Mouse (Mus musculus): ENCODE measurements around the gene Kng1.
"Not testable (repeated sequence)": the region's sequence is repeated elsewhere in the genome, so short reads cannot be mapped to it uniquely, and the experiment has no call there.

Kng1 gene

GRCm38 (mm10) chr16:23093321-23093953 lies 35.8 kb downstream of the Kng1 start:
- DNase-seq (ENCODE audit: low spot score in 2 of 2), result no peak

GRCm38 (mm10) chr16:23094136-23094535 lies 36.5 kb downstream of the Kng1 start:
- no peak for DNase-seq (ENCODE audit: low spot score in 2 of 2)

DNA sequence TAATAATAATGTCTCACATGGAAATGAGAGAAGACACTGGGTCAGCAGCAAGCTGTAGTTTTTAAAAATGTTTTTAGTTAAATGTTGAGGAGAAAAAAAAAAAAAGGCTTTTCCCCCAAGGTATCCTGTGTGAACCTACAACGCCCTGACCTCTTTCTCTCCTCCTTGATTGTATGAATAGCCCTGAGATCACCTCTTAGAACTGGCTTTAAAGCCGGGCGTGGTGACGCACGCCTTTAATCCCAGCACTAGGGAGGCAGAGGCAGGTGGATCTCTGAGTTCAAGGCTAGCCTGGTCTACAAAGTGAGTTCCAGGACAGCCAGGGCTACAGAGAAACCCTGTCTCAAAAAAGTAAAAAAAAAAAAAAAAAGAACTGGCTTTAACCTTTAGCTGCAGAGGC lies 37.9 kb downstream of the Kng1 start:
- DNase-seq (ENCODE audit: low spot score in 2 of 2), result not testable (repeated sequence)

- not testable (repeated sequence) for DNase-seq (ENCODE audit: low spot score in 2 of 2)
These were observed 39.2 kb downstream of the Kng1 start for GRCm38 (mm10) chr16:23096886-23097285.

- not testable (repeated sequence) for DNase-seq (ENCODE audit: low spot score in 2 of 2)
These were observed 39.8 kb downstream of the Kng1 start for GRCm38 (mm10) chr16:23097290-23098104.

DNA sequence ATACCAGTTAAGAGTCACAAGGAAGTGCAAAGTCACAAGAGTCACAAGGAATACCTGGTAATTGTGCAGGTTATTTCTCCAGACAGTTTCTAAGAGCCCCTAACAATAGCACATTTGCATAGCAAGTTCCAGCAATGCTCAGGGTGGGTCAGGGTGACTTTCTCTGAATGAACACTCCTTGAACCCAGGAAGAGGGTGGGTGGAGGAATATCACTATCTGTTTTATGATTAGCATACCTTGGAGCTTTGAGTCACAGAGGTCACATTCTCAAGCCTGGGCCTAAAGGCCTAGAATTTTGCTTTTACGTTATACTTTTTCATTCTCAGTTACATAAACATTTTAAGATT lies 40.4 kb downstream of the Kng1 start:
- not testable (repeated sequence) for DNase-seq (ENCODE audit: low spot score in 2 of 2)

DNA sequence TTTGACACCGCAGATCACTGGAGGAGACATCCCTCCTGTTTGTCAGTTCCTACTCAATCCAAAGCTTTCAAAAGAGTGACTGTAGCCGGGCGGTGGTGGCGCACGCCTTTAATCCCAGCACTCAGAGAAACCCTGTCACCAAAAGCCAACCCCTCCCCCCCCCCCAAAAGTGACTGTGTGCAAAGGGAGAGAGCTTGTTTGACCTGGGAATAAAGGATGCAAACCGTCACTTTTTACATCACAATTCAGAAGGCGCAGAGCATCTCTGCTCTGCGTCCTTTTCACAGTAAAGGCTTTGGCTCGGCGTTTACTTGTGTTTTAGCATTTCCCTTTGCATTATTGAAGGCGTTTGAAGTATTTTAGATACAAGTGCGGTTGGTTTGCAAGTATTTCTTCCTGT lies 42.0 kb downstream of the Kng1 start:
- DNase-seq (ENCODE audit: low spot score in 2 of 2), result no peak

DNA sequence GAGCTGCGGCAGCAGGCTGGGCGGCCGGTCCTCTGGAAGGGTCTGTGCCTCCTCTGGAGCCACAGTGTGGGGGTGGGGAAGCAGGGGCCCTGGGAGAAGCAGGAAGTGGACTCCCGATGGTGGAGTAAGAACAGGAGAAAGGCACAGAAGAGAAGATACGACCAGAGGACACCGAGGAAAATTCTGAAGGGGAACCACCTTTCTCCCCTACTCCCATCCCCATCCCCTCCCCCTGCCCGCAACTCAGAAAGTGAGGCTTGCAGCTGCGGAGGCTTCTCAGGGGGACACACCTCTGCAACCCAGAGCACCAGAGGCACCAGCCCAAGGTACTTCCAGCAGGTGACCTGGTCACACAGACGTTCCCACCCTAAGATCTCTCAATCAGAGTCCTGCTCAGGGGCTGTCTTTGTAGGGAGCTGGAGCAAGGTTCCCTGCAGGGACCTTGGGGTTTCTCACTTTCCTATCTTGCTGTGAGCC lies 42.5 kb downstream of the Kng1 start:
- no peak for DNase-seq (ENCODE audit: low spot score in 2 of 2)

GRCm38 (mm10) chr16:23100613-23101012 lies 42.9 kb downstream of the Kng1 start:
- no peak for DNase-seq (ENCODE audit: low spot score in 2 of 2)

GRCm38 (mm10) chr16:23102340-23103037 lies 44.8 kb downstream of the Kng1 start:
- DNase-seq (ENCODE audit: low spot score in 2 of 2), result no peak

GRCm38 (mm10) chr16:23103038-23103745 lies 45.5 kb downstream of the Kng1 start:
- DNase-seq (ENCODE audit: low spot score in 2 of 2), result no peak

- DNase-seq (ENCODE audit: low spot score in 2 of 2), result no peak
These were observed 46.2 kb downstream of the Kng1 start for GRCm38 (mm10) chr16:23103841-23104240.

GRCm38 (mm10) chr16:23106121-23106520 lies 48.5 kb downstream of the Kng1 start:
- DNase-seq (ENCODE audit: low spot score in 2 of 2), result no peak

DNA sequence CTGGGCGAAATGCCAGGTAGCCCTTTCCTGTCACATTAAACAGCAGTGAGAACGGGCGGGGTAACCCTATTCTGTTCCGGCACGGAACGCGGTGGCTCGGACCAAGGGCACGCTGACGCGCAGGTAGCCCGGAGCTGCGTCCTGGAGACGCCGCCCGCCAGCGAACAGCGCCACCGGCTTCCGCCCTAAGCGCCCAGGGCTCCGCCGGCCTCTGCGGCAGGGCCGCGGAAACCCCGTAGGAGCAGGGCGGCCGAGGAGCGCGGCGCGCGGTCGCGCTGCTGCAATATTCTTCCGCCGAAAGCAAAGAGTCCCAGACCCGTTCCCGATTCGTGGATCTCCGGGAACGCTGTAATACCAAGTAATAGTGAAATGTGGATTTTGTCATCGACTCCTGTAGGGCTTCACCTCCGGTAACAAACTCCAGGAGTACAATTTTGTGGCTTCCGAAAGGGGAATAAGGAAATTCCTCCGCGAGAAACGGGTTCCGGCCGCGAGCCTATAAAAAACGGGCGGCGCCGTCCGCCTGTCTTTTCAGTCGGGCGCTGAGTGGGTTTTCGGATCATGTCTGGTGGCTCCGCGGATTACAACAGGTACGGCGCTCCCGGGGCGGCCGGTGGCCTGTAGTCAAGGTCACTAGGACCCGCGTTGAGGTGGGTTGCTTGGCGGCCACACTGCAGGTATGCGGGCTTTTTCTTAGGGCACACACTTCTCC lies 49.7 kb downstream of the Kng1 start, which contains the start of gene Eif4a2:
TSS of gene Eif4a2 (plus strand) at position 214 of the 712 bp plus-strand sequence.
- DNase-seq (ENCODE audit: low spot score in 2 of 2), result peak; percentile 92 to 93

- peak; percentile 76 to 81 for DNase-seq (ENCODE audit: low spot score in 2 of 2)
These were observed 50.5 kb downstream of the Kng1 start for GRCm38 (mm10) chr16:23107946-23108759.

DNA sequence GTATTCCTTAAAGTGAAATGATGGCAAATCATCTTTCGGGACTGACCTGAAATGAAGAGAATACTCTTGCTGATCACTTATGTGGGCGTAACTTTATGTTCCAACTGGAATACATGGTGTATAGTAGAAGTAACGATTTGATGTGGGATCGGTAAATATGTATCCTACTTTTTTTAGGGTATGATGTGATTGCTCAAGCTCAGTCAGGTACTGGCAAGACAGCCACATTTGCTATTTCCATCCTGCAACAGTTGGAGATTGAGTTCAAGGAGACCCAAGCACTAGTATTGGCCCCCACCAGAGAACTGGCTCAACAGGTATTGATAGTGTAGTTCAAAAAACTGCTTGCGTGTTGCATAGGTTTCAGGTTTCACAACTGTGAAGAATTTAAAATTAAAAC lies 51.3 kb downstream of the Kng1 start:
- DNase-seq (ENCODE audit: low spot score in 2 of 2), result no peak

DNA sequence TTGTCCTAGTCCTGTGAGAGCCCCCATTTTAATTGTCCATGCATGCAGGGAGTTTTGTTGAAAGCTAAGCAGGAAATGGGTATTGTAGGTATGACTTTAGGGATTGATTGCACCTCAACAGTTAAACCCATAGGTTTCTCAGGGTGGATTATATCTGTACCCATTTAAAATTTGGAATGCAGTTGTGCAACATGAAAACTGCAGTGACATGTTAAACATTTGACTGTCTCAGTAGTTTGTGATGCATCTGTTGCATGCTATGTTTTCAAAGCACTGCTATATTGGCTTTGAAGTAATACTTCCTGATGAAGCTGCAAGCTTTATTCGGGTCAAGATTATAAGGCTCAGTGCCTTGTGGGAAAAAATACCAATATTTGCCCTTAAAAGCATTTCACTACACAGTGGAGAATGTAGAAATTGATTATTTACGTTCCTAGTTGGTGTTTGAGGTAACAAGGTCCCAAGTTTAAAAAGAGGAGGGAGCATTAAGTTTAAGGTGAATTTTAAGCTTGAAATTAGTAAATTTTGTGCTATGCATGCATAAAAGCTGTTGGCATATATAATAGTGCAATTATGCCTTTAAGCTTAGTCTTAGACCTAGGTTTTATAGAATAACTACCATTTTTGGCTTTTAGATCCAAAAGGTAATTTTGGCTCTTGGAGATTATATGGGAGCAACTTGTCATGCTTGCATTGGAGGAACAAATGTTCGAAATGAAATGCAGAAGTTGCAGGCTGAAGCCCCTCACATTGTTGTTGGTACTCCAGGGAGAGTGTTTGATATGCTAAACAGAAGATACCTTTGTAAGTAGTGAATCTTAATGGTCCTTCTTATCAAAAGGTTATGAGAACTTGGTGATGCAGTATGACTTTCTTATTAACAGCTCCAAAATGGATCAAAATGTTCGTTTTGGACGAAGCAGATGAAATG lies 52.0 kb downstream of the Kng1 start:
- no peak for DNase-seq (ENCODE audit: low spot score in 2 of 2)

- DNase-seq (ENCODE audit: low spot score in 2 of 2), result no peak
These were observed 54.7 kb downstream of the Kng1 start for GRCm38 (mm10) chr16:23112348-23112747.

GRCm38 (mm10) chr16:23112861-23113435 lies 55.3 kb downstream of the Kng1 start:
- DNase-seq (ENCODE audit: low spot score in 2 of 2), result no peak
